In genomic region chr6:149077136-149077808, GRCm38 (mm10) we compare ENCODE assay signal across 15 mouse cellular contexts. TPM values are rescaled to one million over a fixed set of nuclear protein-coding genes. Genes with fewer than 3 reads are reported as not detected.
A peak's percentile ranks its signal among the peaks of the same experiment; 100 is the strongest.
DNase-seq lines count a peak whose midpoint lies in the region; ATAC-seq and TF ChIP-seq lines count a peak whose summit lies in the region.
"Had no signal": no experiment of that assay in that cellular context is flagged by ENCODE, and none has a peak within 500 bp of the region (broad histone marks: within the 10 kb centered on the region; RNA-seq: fewer than 3 reads in every experiment).

No protein-coding gene starts in this region.

- H3K9ac ChIP-seq in heart, embryonic 12.5 days: no peak overlapping the region
- no peak overlapping the region for H3K9ac ChIP-seq in liver, adult 2 months (ENCODE audit: low read depth, low read length)
- no peak overlapping the region for H3K9ac ChIP-seq in liver, postnatal 0 days (replicated peaks)
- H3K9ac ChIP-seq: embryonic facial prominence, embryonic 15.5 days had no signal

- no peak for TF ChIP-seq EP300 in liver, postnatal 0 days (IDR thresholded peaks at IDR 0.05; ENCODE audit: low read depth)

- no peak overlapping the region for H3K4me2 ChIP-seq in heart, embryonic 12.5 days
- no peak overlapping the region for H3K4me2 ChIP-seq in liver, postnatal 0 days (ENCODE audit: low read depth, low read length)
- H3K4me2 ChIP-seq: embryonic facial prominence, embryonic 15.5 days had no signal

- H3K4me1 ChIP-seq in heart, embryonic 12.5 days (replicated peaks): peaks cover 12% of the 10 kb centered on the region; the same call in 1 of the 2 replicates
- H3K4me1 ChIP-seq in liver, adult 2 months (ENCODE audit: control insufficient read depth, insufficient read depth, low read length): peaks cover 4% of the 10 kb centered on the region; the same call in 1 of the 2 replicates
- no peaks in the 10 kb centered on the region for H3K4me1 ChIP-seq in liver, postnatal 0 days (ENCODE audit: insufficient read depth)
- H3K4me1 ChIP-seq: embryonic facial prominence, embryonic 15.5 days; limb, embryonic 10.5 days had no signal

- no peak overlapping the region for H3K27ac ChIP-seq in heart, embryonic 12.5 days (ENCODE audit: poor library complexity, severe bottlenecking)
- H3K27ac ChIP-seq in liver, adult 2 months (replicated peaks; ENCODE audit: insufficient read depth, low read depth, low read length): no peak overlapping the region; the same call in 1 of the 2 replicates
- no peak overlapping the region for H3K27ac ChIP-seq in liver, postnatal 0 days (ENCODE audit: low read depth)
- H3K27ac ChIP-seq: embryonic facial prominence, embryonic 15.5 days; limb, embryonic 10.5 days; stomach, postnatal 0 days had no signal

- TF ChIP-seq CTCF in liver, adult 2 months (IDR thresholded peaks at IDR 0.05; ENCODE audit: low read depth, low read length): no peak
- no peak for TF ChIP-seq CTCF in liver, postnatal 0 days (IDR thresholded peaks at IDR 0.05; ENCODE audit: low read depth)

- H3K79me2 ChIP-seq in liver, adult 2 months (ENCODE audit: control insufficient read depth, insufficient read depth, low read length): peaks cover 11% of the 10 kb centered on the region; the same call in 1 of the 2 replicates

- peak; percentile 92 for DNase-seq in heart, adult 11 months
- peak; percentile 61 for DNase-seq in liver, adult 2 months (ENCODE audit: extremely low read depth, low read depth, low spot score)
- no peak for DNase-seq in liver
- DNase-seq in liver, postnatal 0 days: no peak
- DNase-seq in thymus, postnatal 0 days (ENCODE audit: low spot score): no peak
- DNase-seq: gastrocnemius, postnatal 36 days had no signal

- H3K27me3 ChIP-seq in heart, embryonic 12.5 days (replicated peaks): no peaks in the 10 kb centered on the region
- no peaks in the 10 kb centered on the region for H3K27me3 ChIP-seq in liver, adult 2 months (ENCODE audit: control insufficient read depth, insufficient read depth, low read length)
- no peaks in the 10 kb centered on the region for H3K27me3 ChIP-seq in liver, postnatal 0 days (ENCODE audit: insufficient read depth, low read length)
- H3K27me3 ChIP-seq: embryonic facial prominence, embryonic 15.5 days had no signal

- H3K9me3 ChIP-seq in heart, embryonic 12.5 days (replicated peaks): no peaks in the 10 kb centered on the region
- no peaks in the 10 kb centered on the region for H3K9me3 ChIP-seq in liver, postnatal 0 days (ENCODE audit: low read length)
- H3K9me3 ChIP-seq: embryonic facial prominence, embryonic 15.5 days; limb, embryonic 10.5 days had no signal

- peaks cover 10% of the 10 kb centered on the region; the same call in 1 of the 2 replicates for H3K36me3 ChIP-seq in heart, embryonic 12.5 days
- H3K36me3 ChIP-seq in liver, adult 2 months (ENCODE audit: control insufficient read depth, insufficient read depth, low read length): peaks cover 24% of the 10 kb centered on the region
- peaks cover 14% of the 10 kb centered on the region for H3K36me3 ChIP-seq in liver, postnatal 0 days (replicated peaks; ENCODE audit: insufficient read depth, low read length)
- H3K36me3 ChIP-seq: embryonic facial prominence, embryonic 15.5 days had no signal

- no peak overlapping the region for H3K4me3 ChIP-seq in heart, embryonic 12.5 days
- H3K4me3 ChIP-seq in liver, adult 2 months (ENCODE audit: insufficient read depth, low read depth, low read length): no peak overlapping the region
- no peak overlapping the region for H3K4me3 ChIP-seq in liver, postnatal 0 days (ENCODE audit: low read depth, low read length)
- H3K4me3 ChIP-seq: embryonic facial prominence, embryonic 15.5 days; limb, embryonic 10.5 days had no signal

- TF ChIP-seq POLR2A in liver, adult 2 months (IDR thresholded peaks at IDR 0.05; ENCODE audit: extremely low read depth, insufficient read depth, low read length): no peak

- ATAC-seq in heart, embryonic 12.5 days (ENCODE audit: insufficient number of reproducible peaks, low FRiP score): no peak
- peak; percentile 46; the same call in 1 of the 2 replicates for ATAC-seq in erythroid progenitor cell, adult 5-6 weeks (replicated peaks; ENCODE audit: low FRiP score, poor library complexity, severe bottlenecking)
- peak; percentile 43 for ATAC-seq in liver, postnatal 0 days

- WGBS in heart, embryonic 12.5 days: 88% methylated on average over 1 of the region's 1 CpGs
- WGBS in liver, adult 2 months: 83% methylated on average over 1 of the region's 1 CpGs
- 79% methylated on average over 1 of the region's 1 CpGs for WGBS in liver, postnatal 0 days (ENCODE audit: insufficient replicate concordance)

RNA-seq across cellular contexts. Expression of gene Dennd5b, which starts 24.2 kb away (rescaled TPM):
- 10.3 and 10.9 TPM in 2 replicates for polyA plus RNA-seq in heart, embryonic 12.5 days (2016; fragmentation: Nextera tagmentation; extraction: Ambion mirVana)
- 94.7 and 99.5 TPM in 2 replicates for total RNA-seq in liver, adult 2 months (2014; rRNA removed)
- polyA plus RNA-seq in liver, adult 2 months (2012; rRNA removed): 14.8 and 19.4 TPM in 2 replicates
- total RNA-seq in erythroid progenitor cell, adult 5-6 weeks (2015; ENCODE audit: low replicate concordance): 2.5 and 3.6 TPM in 2 replicates
- total RNA-seq in erythroid progenitor cell, adult 5-6 weeks (2017; ENCODE audit: low replicate concordance): 0.91 and 6.2 TPM in 2 replicates
- polyA plus RNA-seq in liver, postnatal 0 days (2015; fragmentation: Nextera tagmentation; extraction: Ambion mirVana): 7.4 and 7.9 TPM in 2 replicates
- 1.3 and 1.8 TPM in 2 replicates for polyA plus RNA-seq in thymus, postnatal 0 days (2015; fragmentation: Nextera tagmentation; extraction: Ambion mirVana)

RNA-seq across cellular contexts. Expression of gene Gm10203, which starts 52.7 kb away (rescaled TPM):
- not detected in 2 replicates for polyA plus RNA-seq in heart, embryonic 12.5 days (2016; fragmentation: Nextera tagmentation; extraction: Ambion mirVana)
- not detected in 2 replicates for total RNA-seq in liver, adult 2 months (2014; rRNA removed)
- not detected in 2 replicates for polyA plus RNA-seq in liver, adult 2 months (2012; rRNA removed)
- not detected in 2 replicates for total RNA-seq in erythroid progenitor cell, adult 5-6 weeks (2015; ENCODE audit: low replicate concordance)
- not detected in 2 replicates for total RNA-seq in erythroid progenitor cell, adult 5-6 weeks (2017; ENCODE audit: low replicate concordance)
- polyA plus RNA-seq in liver, postnatal 0 days (2015; fragmentation: Nextera tagmentation; extraction: Ambion mirVana): not detected in 2 replicates
- polyA plus RNA-seq in thymus, postnatal 0 days (2015; fragmentation: Nextera tagmentation; extraction: Ambion mirVana): not detected in 2 replicates
- total RNA-seq: gastrocnemius, postnatal 36 days; heart, postnatal 25 days; monocyte, adult 5-6 weeks had no signal
- polyA plus RNA-seq: brain, embryonic 14.5 days; embryonic facial prominence, embryonic 15.5 days; limb, embryonic 10.5 days; small intestine, adult 2 months; stomach, postnatal 0 days had no signal

Comparison
In these comparisons a context has a peak if more than half of its experiments do, and no peak if none do; other contexts are left out.
1. DNase-seq: peak in heart, adult 11 months (single experiment) and liver, adult 2 months (single experiment); none in liver (single experiment), liver, postnatal 0 days (single experiment) and thymus, postnatal 0 days (single experiment).